Mouse (Mus musculus): ENCODE measurements around the gene Olfr358.

The Olfr358 gene

GRCm38 (mm10) chr2:37009235-37009634 lies at the start of gene Olfr358:
Olfr358 (minus strand) TSS chr2:37009335.
- no peak for DNase-seq

- no peak for DNase-seq
Observed at GRCm38 (mm10) chr2:36997030-36997429, 12.1 kb downstream of the Olfr358 start.

DNA sequence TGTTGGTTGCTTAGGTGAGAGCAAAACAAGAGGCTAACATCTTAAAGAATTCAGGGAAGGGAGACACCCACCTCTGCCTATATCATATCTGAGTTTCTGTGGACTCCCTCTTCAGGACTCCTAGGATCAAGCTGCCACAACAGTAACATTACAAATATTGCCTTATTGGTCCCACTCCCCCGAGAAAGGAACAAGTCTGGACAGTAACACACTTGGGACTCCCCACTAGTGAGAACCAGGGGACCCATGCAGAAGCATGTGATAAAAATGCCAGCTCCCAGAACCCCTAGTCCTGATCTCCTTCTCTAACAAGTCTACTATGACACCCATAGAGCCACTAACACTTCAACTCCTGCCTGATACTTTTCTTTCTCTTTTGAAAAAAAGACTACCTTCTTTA lies 15.6 kb downstream of the Olfr358 start, which contains the start of gene Olfr357:
Olfr357 (plus strand) TSS at position 301 of the 400 bp plus-strand sequence.
- DNase-seq = no peak

Measured in right cerebral cortex, postnatal 4 days (tissue).